Mouse (Mus musculus): ENCODE results near the gene Scgb1c1. TPM values are rescaled to one million over a fixed set of nuclear protein-coding genes. Genes with fewer than 3 reads are reported as not detected.
A peak's percentile ranks its signal among the peaks of the same experiment; 100 is the strongest.

Gene Scgb1c1
- not detected in 2 replicates for polyA plus RNA-seq (2014; fragmentation: Nextera tagmentation; extraction: Ambion mirVana)

GRCm38 (mm10) chr7:140844905-140845665 lies at the start of gene Scgb1c1:
Gene Scgb1c1 (plus strand): TSS chr7:140845547.
- DNase-seq (ENCODE audit: low spot score, missing footprints) (peak; percentile 98), ATAC-seq (ENCODE audit: low FRiP score) (peak; percentile 82)
- Histone ChIP-seq H3K27ac (ENCODE audit: low read depth, low read length) (no peak within 1 kb of the TSS), H3K9me3 (ENCODE audit: control insufficient read depth, low read length) (no peaks in the 10 kb centered on the region), H3K27me3 (ENCODE audit: control insufficient read depth, insufficient read depth, low read length) (0 out of 2 replicates have a peak, but pooled peaks cover 2% of the 10 kb centered on the region), H3K36me3 (ENCODE audit: control insufficient read depth, insufficient read depth, low read length) (no peaks in the 10 kb centered on the region), H3K4me3 (ENCODE audit: low read depth, low read length) (no peak within 1 kb of the TSS), H3K4me1 (ENCODE audit: control insufficient read depth, insufficient read depth, low read length) (no peaks in the 10 kb centered on the region; the same call in 1 of the 2 replicates), H3K9ac (ENCODE audit: low read length) (no peak within 1 kb of the TSS), H3K4me2 (no peak within 1 kb of the TSS)
- WGBS = 29% methylated on average over 14 of the region's 14 CpGs

DNA sequence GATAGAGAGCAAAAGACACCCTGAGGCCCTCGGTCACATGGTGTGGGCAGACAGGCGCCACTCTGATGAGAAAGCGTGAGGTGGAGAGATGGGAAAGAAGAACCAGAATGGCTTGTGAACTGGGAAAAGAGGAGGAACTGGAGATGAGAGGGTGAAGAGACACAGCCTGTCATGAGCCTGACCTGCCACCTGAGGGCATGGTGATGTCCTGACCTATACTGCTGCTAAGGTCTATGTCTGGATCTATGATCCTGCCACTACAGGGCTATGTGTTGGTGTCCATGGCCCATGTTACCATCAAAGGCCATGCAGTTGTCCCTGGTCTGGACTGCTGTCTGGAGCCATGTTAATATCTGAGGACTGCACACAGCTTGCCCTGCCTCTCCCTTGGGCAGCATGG lies 47.7 kb upstream of the Scgb1c1 start:
- H3K27me3 ChIP-seq (ENCODE audit: control insufficient read depth, insufficient read depth, low read length) = no peaks in the 10 kb centered on the region
- H3K27ac ChIP-seq (ENCODE audit: low read depth, low read length) = no peak overlapping the region
- H3K36me3 ChIP-seq (ENCODE audit: control insufficient read depth, insufficient read depth, low read length) = no peaks in the 10 kb centered on the region
- peak; percentile 8 for DNase-seq (ENCODE audit: low spot score, missing footprints)
- H3K9me3 ChIP-seq (ENCODE audit: control insufficient read depth, low read length) = no peaks in the 10 kb centered on the region
- no peak overlapping the region for H3K4me3 ChIP-seq (ENCODE audit: low read depth, low read length)
- 0 out of 2 replicates have a peak, but pooled peaks have one; percentile 11 for ATAC-seq (ENCODE audit: low FRiP score)
- no peak overlapping the region for H3K4me2 ChIP-seq
- no peak overlapping the region for H3K9ac ChIP-seq (ENCODE audit: low read length)
- 92% methylated on average over 3 of the region's 3 CpGs for WGBS
- H3K4me1 ChIP-seq (ENCODE audit: control insufficient read depth, insufficient read depth, low read length) = no peaks in the 10 kb centered on the region

GRCm38 (mm10) chr7:140798212-140798611 lies 47.1 kb upstream of the Scgb1c1 start:
- no peaks in the 10 kb centered on the region for H3K9me3 ChIP-seq (ENCODE audit: control insufficient read depth, low read length)
- no peak overlapping the region for H3K27ac ChIP-seq (ENCODE audit: low read depth, low read length)
- no peak overlapping the region for H3K4me2 ChIP-seq
- 60% methylated on average over 2 of the region's 2 CpGs for WGBS
- H3K9ac ChIP-seq (ENCODE audit: low read length) = no peak overlapping the region
- no peaks in the 10 kb centered on the region for H3K36me3 ChIP-seq (ENCODE audit: control insufficient read depth, insufficient read depth, low read length)
- DNase-seq (ENCODE audit: low spot score, missing footprints) (peak; percentile 35), ATAC-seq (ENCODE audit: low FRiP score) (0 out of 2 replicates have a peak, but pooled peaks have one; percentile 22)
- H3K4me3 ChIP-seq (ENCODE audit: low read depth, low read length) = no peak overlapping the region
- no peaks in the 10 kb centered on the region for H3K27me3 ChIP-seq (ENCODE audit: control insufficient read depth, insufficient read depth, low read length)
- H3K4me1 ChIP-seq (ENCODE audit: control insufficient read depth, insufficient read depth, low read length) = no peaks in the 10 kb centered on the region

GRCm38 (mm10) chr7:140802629-140803028 lies 42.7 kb upstream of the Scgb1c1 start:
- Histone ChIP-seq H3K4me2 (no peak overlapping the region), H3K27me3 (ENCODE audit: control insufficient read depth, insufficient read depth, low read length) (no peaks in the 10 kb centered on the region), H3K9ac (ENCODE audit: low read length) (no peak overlapping the region), H3K4me3 (ENCODE audit: low read depth, low read length) (no peak overlapping the region), H3K4me1 (ENCODE audit: control insufficient read depth, insufficient read depth, low read length) (no peaks in the 10 kb centered on the region), H3K9me3 (ENCODE audit: control insufficient read depth, low read length) (no peaks in the 10 kb centered on the region), H3K27ac (ENCODE audit: low read depth, low read length) (no peak overlapping the region), H3K36me3 (ENCODE audit: control insufficient read depth, insufficient read depth, low read length) (no peaks in the 10 kb centered on the region)
- ATAC-seq (ENCODE audit: low FRiP score) (no peak), DNase-seq (ENCODE audit: low spot score, missing footprints) (peak; percentile 39)
- WGBS = 81% methylated on average over 6 of the region's 6 CpGs

- H3K27ac ChIP-seq (ENCODE audit: low read depth, low read length) = no peak overlapping the region
- H3K9me3 ChIP-seq (ENCODE audit: control insufficient read depth, low read length) = no peaks in the 10 kb centered on the region
- 9% methylated on average over 1 of the region's 1 CpGs for WGBS
- no peak overlapping the region for H3K4me3 ChIP-seq (ENCODE audit: low read depth, low read length)
- ATAC-seq (ENCODE audit: low FRiP score) = 0 out of 2 replicates have a peak, but pooled peaks have one; percentile 24
- DNase-seq (ENCODE audit: low spot score, missing footprints) = peak; percentile 83
- H3K4me1 ChIP-seq (ENCODE audit: control insufficient read depth, insufficient read depth, low read length) = no peaks in the 10 kb centered on the region
- H3K4me2 ChIP-seq = no peak overlapping the region
- no peaks in the 10 kb centered on the region for H3K36me3 ChIP-seq (ENCODE audit: control insufficient read depth, insufficient read depth, low read length)
- H3K27me3 ChIP-seq (ENCODE audit: control insufficient read depth, insufficient read depth, low read length) = no peaks in the 10 kb centered on the region
- no peak overlapping the region for H3K9ac ChIP-seq (ENCODE audit: low read length)
Observed at GRCm38 (mm10) chr7:140805704-140806103, 39.6 kb upstream of the Scgb1c1 start.

DNA sequence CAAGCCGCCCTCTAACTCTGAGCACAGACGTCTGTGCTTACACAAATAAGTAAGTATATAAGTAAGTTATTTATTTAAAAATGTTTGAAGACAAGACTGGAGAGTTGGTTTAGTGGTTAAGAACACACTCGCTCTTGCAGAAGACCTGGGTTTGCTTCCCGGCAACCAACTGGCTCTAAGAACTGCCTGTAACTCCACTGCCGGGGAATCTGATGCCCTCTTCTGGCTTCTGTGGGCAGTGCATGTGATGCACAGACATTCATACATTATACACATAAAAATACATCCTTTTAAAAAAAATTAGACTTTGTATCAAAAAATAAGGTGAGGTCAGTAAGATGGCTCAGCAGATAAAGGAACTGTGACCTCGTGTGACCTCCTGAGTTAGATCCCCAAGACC lies 34.9 kb upstream of the Scgb1c1 start:
- Histone ChIP-seq H3K9me3 (ENCODE audit: control insufficient read depth, low read length) (no peaks in the 10 kb centered on the region), H3K4me3 (ENCODE audit: low read depth, low read length) (no peak overlapping the region), H3K27me3 (ENCODE audit: control insufficient read depth, insufficient read depth, low read length) (no peaks in the 10 kb centered on the region), H3K36me3 (ENCODE audit: control insufficient read depth, insufficient read depth, low read length) (peaks cover 2% of the 10 kb centered on the region; the same call in 1 of the 2 replicates), H3K4me2 (no peak overlapping the region), H3K27ac (ENCODE audit: low read depth, low read length) (no peak overlapping the region), H3K4me1 (ENCODE audit: control insufficient read depth, insufficient read depth, low read length) (no peaks in the 10 kb centered on the region), H3K9ac (ENCODE audit: low read length) (no peak overlapping the region)
- DNase-seq (ENCODE audit: low spot score, missing footprints) = peak; percentile 37
- ATAC-seq (ENCODE audit: low FRiP score) = no peak
- WGBS = 92% methylated on average over 6 of the region's 6 CpGs

DNA sequence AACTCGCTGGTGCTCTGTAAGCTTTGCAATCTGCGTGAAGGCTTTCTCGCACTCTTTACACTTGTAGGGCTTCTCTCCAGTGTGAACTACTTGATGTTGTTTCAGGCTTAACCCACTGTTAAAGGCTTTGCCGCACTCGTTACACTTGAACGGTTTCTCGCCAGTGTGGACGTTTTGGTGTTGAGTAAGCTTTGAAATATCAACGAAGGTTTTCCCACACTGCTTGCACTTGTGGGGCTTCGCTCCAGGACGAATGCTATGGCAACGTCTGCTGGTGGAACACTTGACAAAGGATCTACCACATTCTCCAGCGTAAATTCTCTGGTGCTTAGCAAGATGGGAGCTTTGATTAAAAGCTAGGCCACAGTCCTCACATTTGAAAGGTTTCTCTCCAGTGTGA lies 33.6 kb upstream of the Scgb1c1 start:
- no peak for ATAC-seq (ENCODE audit: low FRiP score)
- Histone ChIP-seq H3K4me3 (ENCODE audit: low read depth, low read length) (no peak overlapping the region), H3K4me2 (no peak overlapping the region), H3K27me3 (ENCODE audit: control insufficient read depth, insufficient read depth, low read length) (no peaks in the 10 kb centered on the region), H3K9me3 (ENCODE audit: control insufficient read depth, low read length) (no peaks in the 10 kb centered on the region), H3K4me1 (ENCODE audit: control insufficient read depth, insufficient read depth, low read length) (no peaks in the 10 kb centered on the region), H3K9ac (ENCODE audit: low read length) (no peak overlapping the region), H3K27ac (ENCODE audit: low read depth, low read length) (no peak overlapping the region), H3K36me3 (ENCODE audit: control insufficient read depth, insufficient read depth, low read length) (peaks cover 2% of the 10 kb centered on the region; the same call in 1 of the 2 replicates)
- WGBS = 76% methylated on average over 13 of the region's 13 CpGs
- DNase-seq (ENCODE audit: low spot score, missing footprints) = peak; percentile 64

- ATAC-seq (ENCODE audit: low FRiP score) (no peak), DNase-seq (ENCODE audit: low spot score, missing footprints) (no peak)
- Histone ChIP-seq H3K36me3 (ENCODE audit: control insufficient read depth, insufficient read depth, low read length) (peaks cover 2% of the 10 kb centered on the region; the same call in 1 of the 2 replicates), H3K4me3 (ENCODE audit: low read depth, low read length) (no peak overlapping the region), H3K4me1 (ENCODE audit: control insufficient read depth, insufficient read depth, low read length) (no peaks in the 10 kb centered on the region), H3K9ac (ENCODE audit: low read length) (no peak overlapping the region), H3K27ac (ENCODE audit: low read depth, low read length) (no peak overlapping the region), H3K9me3 (ENCODE audit: control insufficient read depth, low read length) (no peaks in the 10 kb centered on the region), H3K27me3 (ENCODE audit: control insufficient read depth, insufficient read depth, low read length) (no peaks in the 10 kb centered on the region), H3K4me2 (no peak overlapping the region)
- WGBS = 91% methylated on average over 12 of the region's 12 CpGs
Observed at GRCm38 (mm10) chr7:140812850-140813249, 32.5 kb upstream of the Scgb1c1 start.

DNA sequence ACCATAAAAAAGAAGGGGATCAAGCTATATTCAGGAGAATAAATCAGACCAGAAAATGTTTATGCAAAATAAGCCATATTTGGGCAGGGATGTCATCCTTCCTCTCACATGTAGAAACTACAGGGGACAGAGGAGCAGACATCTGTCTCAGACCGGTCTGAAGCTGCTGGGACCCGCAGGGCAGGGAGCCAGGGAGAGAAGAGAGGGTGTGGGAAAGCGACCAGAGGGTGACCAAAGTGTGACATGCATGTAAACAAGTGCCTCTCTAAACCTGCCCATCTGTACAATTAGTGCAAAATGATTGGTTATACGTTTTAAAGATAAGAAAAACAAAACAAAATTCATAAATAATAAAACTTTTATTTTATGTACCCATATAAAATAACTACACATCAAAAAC lies 25.2 kb upstream of the Scgb1c1 start:
- Histone ChIP-seq H3K9me3 (ENCODE audit: control insufficient read depth, low read length) (no peaks in the 10 kb centered on the region), H3K9ac (ENCODE audit: low read length) (no peak overlapping the region), H3K4me2 (no peak overlapping the region), H3K27ac (ENCODE audit: low read depth, low read length) (no peak overlapping the region), H3K36me3 (ENCODE audit: control insufficient read depth, insufficient read depth, low read length) (no peaks in the 10 kb centered on the region), H3K4me3 (ENCODE audit: low read depth, low read length) (no peak overlapping the region), H3K4me1 (ENCODE audit: control insufficient read depth, insufficient read depth, low read length) (no peaks in the 10 kb centered on the region), H3K27me3 (ENCODE audit: control insufficient read depth, insufficient read depth, low read length) (no peaks in the 10 kb centered on the region)
- ATAC-seq (ENCODE audit: low FRiP score) (no peak), DNase-seq (ENCODE audit: low spot score, missing footprints) (no peak)
- 68% methylated on average over 4 of the region's 4 CpGs for WGBS

All from midbrain, embryonic 11.5 days (tissue).